Mouse (Mus musculus): Measurements from ENCODE around the gene Ptprg.
"Not testable (repeated sequence)": the region's sequence is repeated elsewhere in the genome, so short reads cannot be mapped to it uniquely, and the experiment has no call there.

Ptprg gene

DNA sequence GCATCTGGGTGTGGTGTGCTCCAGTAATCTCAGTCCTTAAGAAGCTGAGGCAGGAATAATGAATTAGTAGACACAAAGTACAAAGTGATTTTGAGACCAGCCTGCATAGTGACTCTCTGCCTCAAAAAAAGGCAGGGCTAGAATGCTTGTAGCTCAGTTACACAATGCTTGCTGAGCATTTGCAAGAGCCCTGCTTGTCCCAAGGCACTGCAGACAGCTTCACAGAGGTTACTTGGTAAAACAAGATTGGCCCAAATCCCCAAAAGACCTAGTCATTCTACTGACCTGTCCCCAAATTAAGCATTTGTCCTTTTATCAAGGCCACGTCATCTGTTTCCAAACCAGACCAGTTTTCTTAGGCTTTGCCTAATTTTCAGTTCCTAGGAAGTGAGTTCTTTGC, 190.4 kb downstream of the Ptprg start:
- no peak for DNase-seq (ENCODE audit: low spot score in 2 of 2)

DNA sequence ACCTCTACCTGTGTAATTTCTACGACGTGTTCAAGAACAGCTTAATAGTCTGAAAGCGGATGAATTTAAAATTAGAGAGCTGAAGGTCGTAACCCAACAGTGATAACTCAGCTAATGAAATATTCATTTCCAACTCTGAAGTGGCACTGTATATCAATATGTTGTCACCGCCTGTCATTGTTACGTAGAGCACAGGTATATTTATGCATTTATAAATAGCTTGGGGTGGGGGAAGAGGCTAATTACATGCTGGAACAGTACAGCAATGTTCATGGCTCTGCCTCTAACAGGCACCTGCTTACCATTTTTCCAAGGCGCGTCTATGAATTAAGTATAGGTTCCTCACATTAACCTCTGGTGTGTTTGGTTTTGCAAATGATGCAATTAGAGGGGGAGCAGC, 199.3 kb downstream of the Ptprg start:
- DNase-seq (ENCODE audit: low spot score in 2 of 2) = no peak

DNA sequence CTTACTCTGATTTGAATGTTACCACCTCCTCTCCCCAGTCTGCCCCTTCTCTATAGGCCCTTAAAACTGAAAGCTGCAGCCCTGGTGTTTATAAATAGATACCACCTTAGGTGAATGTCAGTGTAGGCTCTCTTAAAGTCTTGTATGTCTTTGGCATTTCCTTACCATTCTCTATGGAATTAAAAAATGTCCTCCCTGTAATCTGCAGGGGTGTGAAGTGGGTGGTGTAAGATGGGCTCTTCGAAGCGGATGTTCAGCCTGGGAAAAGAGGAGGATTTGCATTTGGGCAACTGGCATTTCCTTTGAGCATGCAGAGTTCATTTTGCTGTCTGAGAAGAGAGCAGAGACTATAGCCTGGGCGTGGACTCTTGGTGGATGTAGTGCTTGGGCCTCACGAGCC, 201.3 kb downstream of the Ptprg start:
- no peak for DNase-seq (ENCODE audit: low spot score in 2 of 2)

DNA sequence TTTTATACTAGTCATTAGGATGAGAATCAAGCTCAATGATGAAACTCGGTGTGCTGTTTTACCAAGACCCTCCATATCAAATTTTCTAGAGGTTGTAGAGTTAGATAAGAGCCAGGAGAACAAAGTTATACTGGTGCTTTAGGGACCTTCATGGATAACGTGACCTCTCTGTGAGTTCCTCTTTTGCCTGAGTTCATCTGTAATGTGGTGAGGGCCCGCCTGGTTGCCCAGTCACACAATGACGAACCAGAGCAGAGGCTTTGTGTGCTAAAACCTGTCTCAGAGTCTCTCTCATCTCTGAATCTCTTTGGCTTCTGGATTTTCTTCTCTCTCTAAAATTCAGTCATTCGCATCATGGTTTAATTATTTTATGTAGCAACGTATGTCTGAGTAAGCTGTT, 204.9 kb downstream of the Ptprg start:
- DNase-seq (ENCODE audit: low spot score in 2 of 2) = no peak

DNA sequence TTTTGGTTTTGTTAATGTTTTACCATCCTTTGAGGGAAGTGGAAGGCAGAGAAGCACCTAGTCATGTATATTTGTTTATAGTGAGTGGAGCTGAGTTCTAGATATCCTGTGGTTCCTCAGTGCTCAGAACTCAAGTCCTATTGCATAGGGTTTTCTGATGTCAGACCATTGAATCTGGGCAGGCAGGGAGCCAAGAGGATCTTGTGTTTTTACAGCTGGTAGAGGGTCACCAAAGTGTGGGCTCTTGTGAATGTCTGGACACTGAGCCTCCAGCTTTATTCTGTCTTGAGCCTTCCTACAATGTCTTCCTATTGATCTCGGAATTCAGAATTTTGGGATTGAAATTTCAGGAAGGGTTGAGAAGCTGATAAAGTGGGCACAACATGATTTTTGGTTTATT, 206.0 kb downstream of the Ptprg start:
- no peak for DNase-seq (ENCODE audit: low spot score in 2 of 2)

DNA sequence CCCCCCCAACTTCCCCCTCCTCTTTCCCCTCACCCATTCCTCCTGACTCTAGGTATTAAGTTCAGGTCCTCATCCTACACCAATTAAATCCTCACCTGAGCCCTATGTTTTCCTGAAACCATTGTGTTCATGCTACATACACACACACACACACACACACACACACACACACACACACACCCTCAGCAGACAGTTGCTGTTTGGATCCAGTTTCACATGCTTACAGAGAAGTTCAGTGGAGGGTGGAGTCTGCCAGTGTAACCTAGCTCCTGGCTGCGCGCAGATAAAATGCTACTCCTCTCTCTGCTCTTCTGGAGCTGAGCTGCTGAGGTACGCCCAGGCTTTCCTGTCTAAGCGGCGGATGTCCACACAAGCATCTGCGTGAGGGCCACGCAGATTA, 209.7 kb downstream of the Ptprg start:
- DNase-seq (ENCODE audit: low spot score in 2 of 2) = no peak

DNA sequence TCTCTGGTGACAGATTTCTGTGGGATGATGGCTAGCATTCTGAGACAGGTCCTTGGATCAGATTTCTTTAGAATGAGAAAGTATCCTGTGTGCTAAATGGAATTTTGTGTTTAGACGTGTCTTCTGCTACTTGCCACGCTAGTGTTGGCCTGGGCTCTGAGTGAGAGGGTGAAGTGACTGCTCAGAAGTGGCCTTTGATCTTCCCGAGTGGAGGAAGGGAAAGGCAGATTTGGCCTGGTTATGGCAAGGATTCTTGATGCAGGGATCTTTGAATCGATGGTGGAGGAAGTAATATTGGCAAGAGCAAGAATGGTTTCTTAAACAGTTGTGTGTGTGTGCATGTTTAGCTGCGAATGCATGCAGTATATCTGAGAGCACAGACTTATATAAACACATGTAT, 219.4 kb downstream of the Ptprg start:
- no peak for DNase-seq (ENCODE audit: low spot score in 2 of 2)

DNA sequence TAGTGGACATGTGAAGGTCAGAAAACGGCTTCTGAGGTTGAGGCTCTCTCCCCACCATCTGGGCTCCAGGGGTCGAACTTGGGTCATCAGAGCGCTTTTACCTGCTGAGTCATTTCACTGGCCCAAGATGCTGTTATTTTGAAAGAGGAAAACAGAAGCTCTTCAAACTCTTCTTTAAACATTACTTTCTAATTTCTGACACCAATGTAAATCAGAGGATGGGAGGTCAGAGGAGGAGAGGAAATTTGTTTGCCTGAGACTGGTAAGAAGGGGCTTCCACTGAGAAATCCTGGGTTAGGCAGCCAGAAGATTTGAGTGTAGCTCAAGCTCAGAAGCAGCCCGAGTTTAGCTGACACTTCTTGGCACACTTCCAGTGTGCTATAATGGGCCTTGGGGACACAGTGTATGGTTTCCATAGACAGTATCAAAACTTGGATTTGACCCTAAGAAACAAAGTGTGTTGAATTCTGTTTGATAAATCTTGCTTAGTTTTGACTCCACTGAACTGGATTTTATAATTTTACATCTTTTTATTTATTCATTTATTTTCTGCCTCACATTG, 221.2 kb downstream of the Ptprg start:
- no peak for DNase-seq (ENCODE audit: low spot score in 2 of 2)

DNA sequence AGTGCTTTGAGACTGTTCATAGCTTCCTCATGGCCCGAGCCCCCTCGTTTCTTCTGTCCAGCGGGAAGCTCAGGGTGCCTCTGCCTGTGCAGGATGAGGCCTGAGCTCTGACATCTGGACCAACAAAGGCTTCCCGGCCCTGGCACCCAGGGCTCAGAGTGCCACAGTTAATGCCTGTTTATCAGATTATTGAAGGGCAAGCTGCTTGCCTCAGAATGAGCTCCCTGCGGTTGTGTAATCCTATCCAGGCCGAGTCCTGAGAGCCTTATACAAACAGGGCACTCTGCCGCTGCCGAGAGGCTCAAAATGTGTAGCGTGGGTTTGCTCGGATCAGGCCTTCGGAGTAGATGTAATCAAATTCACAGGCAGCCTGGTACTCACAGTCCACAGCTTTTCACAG, 221.9 kb downstream of the Ptprg start:
- DNase-seq (ENCODE audit: low spot score in 2 of 2) = no peak

DNA sequence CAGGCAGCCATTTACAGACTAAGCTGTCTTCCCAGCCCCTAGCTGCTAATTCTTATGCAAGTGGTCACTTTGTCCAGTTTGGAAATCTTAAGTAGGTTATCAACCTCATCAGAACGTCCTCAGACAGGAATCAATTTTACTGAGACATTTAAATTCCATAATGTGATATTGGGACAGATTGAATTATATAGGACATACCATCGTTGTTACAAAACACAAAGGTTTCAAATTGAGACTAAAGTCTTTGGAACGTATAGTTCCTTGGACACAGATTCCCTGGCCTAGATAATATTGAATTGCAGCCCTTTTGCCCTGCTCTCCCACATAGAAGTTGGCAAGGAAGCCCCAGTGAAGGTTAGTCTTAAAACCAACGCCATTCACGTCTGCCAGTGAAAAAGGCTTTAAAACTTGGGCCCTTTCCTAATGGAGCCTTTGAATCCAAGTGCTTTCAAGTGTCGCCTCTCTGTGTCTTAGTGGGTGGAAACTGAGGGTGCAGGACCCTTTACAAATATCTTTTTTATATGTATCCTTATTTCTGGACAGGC, 222.7 kb downstream of the Ptprg start:
- DNase-seq (ENCODE audit: low spot score in 2 of 2) = no peak

DNA sequence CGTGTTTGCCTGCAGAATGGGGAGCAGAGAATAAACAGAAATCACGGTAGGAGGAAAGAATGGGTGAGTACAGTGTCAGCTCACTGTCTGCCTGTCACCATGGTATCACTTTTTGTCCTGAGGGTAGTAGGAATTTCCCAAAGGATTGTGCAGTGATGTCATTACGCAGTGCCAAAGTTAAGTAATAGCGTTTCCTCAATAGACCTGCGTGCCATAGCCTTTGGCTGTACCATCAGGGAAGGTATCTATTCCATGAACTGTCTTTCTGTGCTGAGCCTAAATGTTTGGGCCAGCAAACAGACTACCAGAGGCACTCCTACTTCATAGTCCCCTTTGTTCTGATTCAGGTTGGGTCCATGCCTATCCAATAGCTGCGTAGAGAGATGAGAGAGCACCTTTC, 223.2 kb downstream of the Ptprg start:
- DNase-seq (ENCODE audit: low spot score in 2 of 2) = no peak

DNA sequence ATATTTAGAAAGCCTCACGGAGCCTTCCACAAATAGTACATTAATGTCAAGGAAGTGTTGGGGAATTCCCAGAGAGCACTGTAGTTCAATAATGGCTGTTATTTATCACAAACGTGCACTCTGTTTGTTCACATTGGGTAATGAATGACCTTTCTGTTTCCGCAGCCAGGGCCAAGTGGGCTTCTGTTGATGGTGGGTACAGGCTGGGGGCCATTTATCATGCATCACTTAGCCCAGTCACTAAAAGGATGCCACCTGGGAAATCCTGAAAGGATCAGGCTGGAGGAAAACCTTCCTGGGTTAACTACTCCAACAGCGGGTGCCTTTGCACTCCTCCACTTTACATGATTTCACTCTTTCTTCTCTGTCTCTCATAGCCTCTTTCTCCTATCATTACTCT, 237.9 kb downstream of the Ptprg start:
- no peak for DNase-seq (ENCODE audit: low spot score in 2 of 2)

DNA sequence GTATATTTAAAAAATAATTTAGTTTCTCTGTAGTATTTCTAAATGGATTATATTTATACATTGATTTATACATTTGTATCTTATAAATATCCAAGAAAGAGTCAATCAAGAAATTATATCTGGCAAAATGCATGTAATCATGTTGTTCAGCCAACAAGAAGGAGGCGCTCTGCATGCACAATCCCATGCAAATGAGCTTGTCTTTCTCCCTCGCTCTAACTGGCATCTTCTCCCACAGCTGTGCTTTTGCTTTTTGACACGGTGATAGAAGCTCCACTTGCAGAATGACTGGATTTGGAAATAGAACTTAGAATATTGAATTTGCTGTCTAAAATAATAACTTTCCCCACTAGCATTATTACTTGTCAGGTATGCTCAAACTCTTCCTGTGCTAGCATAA, 240.5 kb downstream of the Ptprg start:
- no peak for DNase-seq (ENCODE audit: low spot score in 2 of 2)

DNA sequence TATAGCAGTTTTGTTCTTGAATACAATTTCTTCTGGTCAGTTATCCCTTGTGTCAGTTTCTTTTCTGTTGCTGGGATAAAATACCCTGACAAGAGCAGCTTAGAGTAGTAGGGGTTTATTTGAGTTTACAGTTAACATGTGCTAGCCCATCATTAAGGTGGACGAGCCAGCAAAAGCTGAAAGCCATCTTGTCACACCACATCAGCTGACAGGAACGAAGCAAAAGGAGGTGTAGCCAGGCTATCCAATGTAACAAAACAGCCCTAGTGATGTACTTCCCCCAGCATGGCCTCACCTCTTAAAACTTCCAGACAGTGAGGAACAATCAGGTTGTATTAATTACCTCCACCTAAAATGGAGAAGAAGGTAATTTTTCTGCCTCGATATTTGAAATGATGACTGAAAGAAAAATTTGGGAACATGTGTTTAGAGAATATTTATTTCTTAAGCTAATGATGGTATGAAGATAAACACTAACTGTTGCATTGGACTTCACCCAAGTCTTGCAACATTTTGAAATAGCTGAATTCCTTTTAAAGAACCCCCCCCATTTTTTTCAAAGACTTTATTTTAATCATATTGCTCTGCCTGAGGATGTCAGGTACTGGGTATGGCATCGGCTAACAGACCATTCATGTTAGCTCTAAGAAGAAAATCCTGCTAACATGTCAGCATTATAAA, 249.2 kb downstream of the Ptprg start:
- DNase-seq (ENCODE audit: low spot score in 2 of 2) = no peak

DNA sequence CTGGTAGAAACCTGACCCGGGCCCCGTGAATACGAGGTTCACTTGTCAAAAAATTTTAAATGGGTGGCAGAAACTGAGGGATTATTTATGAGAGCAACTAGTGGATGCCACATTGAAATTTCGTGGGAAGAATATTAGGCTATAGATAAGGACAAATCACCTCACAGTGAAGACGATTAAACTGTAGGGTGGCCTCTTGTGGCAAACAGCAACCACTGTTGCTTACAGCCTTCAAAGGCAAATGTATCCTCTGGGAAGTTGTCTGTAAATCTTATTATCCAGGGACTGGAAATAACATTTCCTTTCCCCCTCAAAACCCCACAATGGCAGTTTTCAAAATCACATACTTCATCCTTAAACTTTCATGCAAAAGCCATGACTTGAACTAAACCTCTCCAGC, 253.3 kb downstream of the Ptprg start:
- no peak for DNase-seq (ENCODE audit: low spot score in 2 of 2)

DNA sequence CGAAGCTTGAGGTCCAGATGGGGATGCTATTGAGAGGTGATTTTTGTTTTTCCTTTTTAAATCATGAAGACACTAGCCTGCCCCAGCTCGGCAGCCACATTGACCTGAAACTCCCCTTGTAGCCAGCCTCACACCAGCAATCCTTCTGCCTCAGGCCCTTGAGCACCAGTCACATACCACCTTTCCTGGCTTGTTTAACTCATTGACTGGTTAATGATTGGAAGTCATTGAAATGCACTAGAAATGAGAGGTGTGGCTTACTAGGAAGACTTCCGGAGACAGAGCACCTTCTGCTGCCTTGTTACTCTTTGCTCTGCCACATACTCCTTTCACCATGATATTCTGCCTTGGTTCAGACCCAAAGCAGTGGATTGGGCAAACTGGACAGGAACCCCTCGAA, 254.1 kb downstream of the Ptprg start:
- no peak for DNase-seq (ENCODE audit: low spot score in 2 of 2)

DNA sequence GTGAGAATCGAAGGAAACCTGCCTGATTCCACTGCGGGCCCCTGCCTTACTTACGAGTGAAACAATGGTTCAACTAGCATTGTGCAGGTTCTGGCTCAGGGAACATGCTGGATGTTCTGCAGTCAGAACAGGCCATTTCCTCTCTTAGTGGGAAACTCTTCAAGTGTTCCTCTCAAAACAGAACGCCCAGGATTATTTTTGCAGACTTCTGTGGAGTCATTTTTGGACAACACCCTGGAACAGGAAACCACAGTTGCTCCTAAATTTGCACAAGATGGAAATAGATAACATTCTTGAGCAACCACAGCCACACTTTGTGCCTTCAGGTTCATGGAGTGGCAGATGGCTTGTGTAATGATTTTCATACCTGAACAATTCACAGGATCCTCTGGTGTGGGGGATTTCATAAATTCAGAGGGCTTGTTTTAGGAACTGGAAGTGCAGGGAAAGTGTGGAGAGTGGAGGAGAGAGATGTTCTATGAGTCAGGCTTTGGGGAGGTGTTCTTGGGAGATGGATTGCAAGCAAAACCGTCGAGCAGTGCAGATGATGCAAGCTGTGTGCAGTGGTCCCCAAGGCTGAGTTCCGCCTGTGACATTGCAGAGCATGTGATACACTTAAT, 257.9 kb downstream of the Ptprg start:
- DNase-seq (ENCODE audit: low spot score in 2 of 2) = no peak

DNA sequence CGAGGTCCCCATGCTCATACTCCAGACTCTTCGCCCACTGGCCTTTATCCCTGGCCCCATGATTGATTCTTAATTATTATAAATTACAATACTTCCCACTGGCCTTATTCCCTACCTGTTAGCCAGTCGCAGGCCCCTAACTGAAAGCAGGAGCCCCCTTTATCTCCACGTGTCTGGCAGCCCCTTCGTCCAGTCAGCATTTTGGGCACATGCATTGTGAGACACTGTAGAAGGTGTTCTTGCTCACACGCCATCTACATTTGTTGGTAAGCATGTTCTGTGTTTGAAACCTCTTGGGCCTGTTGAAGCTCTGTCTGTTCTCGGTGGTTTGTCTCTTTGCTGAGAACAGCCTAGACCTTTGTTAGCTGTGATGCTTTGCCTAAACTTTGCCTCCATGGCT, 259.0 kb downstream of the Ptprg start:
- DNase-seq (ENCODE audit: low spot score in 2 of 2) = no peak

DNA sequence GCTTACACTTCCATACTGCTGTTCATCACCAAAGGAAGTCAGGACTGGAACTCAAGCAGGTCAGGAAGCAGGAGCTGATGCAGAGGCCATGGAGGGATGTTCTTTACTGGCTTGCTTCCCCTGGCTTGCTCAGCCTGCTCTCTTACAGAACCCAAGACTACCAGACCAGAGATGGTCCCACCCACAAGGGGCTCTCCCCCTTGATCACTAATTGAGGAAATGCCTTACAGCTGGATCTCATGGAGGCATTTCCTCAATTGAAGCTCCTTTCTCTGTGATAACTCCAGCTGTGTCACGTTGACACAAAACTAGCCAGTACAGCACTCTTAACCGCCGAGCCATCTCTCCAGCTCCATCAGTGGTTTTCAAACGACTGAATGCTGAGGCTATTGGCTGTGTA, 261.5 kb downstream of the Ptprg start:
- DNase-seq (ENCODE audit: low spot score in 2 of 2) = not testable (repeated sequence)

DNA sequence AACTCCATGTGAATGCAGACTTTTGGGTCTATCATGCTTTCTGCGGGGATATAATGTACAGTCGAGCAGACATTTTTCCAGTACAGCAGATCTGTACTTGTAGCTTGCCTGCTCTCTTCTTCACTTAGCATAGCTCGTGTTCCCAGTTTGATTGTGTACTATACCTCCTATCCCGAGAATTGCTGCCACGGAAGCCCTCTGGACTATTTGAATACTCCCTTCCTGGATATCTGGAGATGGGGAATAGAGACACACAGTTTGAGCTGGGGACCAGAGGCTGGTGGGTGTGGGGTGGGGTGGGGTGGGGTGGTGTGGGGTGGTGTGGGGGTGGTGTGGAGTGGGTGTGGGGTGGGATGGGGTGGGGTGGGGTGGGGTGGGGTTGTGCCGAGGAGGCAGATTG, 263.9 kb downstream of the Ptprg start:
- no peak for DNase-seq (ENCODE audit: low spot score in 2 of 2)

DNA sequence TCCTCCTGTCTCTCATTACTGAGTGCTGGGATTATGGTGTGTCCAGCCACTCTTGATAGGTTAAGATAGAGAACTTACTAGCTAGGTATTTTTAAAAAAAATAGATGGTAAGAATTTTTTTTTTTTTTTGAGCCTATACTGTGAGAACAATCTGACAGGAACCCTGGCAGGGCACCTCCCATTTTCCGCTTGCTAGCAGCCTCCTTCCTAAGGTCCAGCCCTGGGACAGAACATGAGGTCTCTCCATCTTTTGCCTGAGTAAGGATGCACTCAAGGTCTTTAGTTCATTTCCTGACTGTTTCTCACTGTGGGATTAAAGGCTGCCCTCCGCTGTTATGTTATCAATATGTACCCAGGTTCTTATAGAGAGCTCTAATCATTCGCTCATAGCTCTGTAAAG, 264.7 kb downstream of the Ptprg start:
- DNase-seq (ENCODE audit: low spot score in 2 of 2) = no peak

DNA sequence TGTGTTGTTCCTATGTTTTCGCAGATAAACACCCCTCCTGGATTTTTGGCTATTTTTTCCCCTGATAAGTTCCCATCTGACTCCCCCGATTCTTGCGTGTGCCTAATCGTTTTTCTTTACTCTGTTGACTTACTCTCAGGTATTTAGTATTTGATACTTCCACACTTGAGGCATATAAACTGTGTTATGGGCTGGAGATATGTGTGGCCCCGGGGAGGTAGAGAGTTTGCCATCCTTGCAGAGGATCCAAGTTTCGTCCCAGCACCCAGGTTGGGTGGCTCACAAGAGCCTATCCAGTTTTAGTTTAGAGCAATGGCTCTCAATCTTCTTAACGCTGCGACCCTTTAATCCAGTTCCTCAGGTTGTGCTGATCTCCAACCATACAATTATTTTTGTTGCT, 265.4 kb downstream of the Ptprg start:
- no peak for DNase-seq (ENCODE audit: low spot score in 2 of 2)

DNA sequence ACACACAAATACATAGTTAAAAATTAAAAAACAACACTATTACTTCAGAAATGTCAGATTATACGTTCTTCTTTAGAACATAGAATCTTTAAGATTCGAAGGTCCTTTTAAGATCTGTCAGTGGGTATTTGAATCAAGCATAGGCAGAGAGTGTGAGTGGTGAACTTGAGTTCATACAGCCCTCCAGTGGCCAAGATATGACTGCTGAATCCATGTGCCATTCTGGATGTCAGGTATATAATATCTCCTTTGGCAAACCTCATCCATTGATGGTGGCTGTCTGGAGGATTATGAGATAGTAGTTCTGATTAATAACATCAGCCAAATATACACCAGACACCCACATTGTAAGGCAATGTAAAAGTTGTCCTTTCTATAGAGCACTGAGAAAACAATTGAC, 266.0 kb downstream of the Ptprg start:
- DNase-seq (ENCODE audit: low spot score in 2 of 2) = no peak
